Mouse (Mus musculus): ENCODE data around the gene Erfe. TPM values are rescaled to one million over a fixed set of nuclear protein-coding genes. Genes with fewer than 3 reads are reported as not detected.

Erfe gene
- total RNA-seq (2023), result not detected

DNA sequence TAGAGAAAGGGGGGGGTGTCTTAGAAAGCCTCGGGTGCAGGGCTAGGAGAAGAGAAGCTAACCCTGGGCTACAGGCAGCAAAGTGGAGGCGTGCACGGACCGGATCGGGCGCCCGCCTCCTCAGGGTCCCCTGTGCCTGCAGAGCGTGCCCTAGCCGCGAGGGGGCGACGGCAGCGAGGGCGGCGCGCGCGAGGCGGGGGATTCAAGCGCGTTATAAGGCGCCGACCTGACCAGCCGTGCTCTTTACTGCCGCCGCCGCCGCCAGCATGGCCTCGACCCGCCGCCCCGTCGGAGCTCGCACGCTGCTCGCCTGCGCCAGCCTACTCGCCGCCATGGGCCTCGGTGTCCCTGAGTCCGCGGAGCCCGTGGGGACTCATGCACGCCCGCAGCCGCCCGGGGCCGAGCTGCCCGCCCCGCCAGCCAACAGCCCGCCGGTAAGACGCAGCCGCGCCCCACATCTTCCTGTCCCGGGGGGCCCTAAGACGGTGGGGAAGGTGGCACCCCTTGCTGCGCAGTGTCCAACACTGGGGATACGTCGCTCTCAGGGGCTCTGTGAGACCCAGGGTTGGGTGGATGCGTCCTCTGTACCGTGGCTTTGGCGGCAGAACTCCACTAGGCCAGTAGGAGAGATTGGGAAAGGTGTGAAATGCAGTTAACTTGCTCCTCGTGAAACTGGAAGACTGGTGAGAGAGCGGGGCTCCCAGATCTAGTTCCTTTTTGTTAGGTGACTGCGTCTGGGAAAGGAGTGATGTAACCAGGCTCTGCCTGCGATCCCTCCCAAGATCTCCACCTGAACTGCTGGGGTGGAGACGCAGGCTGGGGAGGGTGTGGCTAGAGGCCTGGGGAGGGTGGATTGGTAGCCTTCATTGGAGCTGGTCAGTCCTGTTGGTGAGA, at the start of gene Erfe:
Gene Erfe, plus strand, starts transcription at position 216 of the 894 bp plus-strand sequence.

DNA sequence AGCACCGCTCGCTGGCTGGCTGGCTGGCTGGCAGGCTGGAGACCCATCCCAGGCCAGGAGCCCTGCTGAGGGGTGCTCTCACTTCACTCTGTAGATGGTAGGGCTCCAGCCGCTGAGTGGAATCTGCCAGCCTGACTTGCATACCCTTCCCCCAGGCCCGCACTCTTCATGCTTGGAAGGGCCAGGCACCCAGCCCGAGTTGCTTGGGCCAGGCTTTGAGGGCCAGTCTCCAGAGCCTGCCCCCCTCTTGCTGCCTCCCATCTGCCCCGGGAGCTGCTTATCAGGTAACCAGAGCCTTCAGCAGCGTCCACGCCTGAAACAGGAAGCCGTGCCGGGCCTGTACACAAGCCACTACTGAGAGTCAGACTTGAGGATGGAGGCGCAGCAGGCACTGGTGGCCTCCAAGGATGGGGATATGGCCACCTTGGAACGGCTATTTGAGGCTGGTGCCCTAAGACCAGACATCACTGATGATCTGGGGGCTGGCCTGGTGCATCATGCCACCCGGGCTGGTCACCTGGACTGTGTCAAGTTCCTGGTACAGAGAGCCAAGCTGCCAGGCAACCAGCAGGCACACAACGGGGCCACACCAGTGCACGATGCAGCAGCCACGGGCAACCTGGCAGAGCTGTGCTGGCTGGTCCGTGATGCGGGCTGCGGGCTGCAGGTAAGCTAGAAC, 44.3 kb upstream of the Erfe start, which contains the start of gene Espnl:
Gene Espnl, plus strand, starts transcription at position 316 of the 679 bp plus-strand sequence.

DNA sequence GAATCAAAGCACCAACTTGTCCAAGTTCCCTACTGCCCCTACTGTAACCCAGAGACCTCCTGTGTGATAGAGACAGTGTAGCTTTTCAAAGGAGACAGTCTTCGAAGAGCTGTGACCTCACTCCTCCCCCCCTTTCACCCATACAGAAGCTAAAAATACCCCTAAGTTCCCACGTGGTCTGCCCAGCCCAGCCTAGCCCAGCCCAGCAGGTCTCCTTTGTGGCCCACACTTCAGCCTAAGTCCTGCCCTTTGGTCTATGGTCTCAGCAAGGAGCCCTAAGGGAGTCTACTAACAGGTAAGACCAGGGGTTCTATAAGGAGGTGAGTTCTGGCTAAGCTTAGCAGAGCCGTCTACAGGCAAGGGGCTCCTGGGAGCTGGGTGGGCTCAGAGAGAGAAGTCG, 15.4 kb upstream of the Erfe start, which contains the start of gene Klhl30:
Gene Klhl30, plus strand, starts transcription at position 176 of the 400 bp plus-strand sequence.

DNA sequence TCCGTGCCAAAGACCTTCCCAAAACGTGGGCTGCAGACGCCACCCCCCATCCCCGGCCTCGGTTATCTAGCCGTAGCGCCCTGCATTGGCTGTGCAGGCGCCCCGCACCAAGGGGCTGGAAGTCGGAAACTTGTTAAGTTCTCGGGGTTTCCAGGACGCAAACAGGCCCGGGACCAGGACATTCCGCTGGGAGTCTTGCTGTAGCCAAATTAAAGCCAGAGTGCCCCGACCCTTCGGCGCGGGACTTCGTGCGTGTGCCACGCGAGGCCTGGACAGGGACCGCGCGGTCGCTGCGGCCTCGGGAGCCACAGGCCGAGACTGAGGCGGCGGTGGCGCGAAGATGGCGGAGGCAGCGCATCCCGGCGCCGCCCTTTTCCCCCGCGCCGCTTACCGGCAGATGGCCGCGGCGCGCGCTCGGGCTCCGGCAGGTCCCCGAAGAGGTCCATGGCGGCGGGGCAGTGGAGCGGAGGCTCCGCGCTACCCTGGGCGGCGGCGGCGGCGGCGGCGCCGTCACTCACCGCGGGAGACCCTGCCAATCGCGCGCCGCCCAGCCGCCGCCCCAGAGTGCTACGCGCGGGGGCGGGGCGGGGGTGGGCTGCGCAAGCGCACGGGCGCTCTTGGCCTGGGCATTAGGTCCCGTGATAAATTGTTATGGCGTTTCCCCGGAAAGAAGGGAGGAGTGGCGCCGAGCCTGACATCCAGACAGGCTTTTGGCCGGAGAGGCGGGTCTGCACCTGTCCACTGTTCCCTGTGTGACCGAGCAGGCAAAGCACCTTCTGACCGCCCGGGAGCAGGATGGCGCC, 32.2 kb downstream of the Erfe start, which contains the start of gene Ilkap:
Gene Ilkap, minus strand, starts transcription at position 556 of the 803 bp plus-strand sequence.

DNA sequence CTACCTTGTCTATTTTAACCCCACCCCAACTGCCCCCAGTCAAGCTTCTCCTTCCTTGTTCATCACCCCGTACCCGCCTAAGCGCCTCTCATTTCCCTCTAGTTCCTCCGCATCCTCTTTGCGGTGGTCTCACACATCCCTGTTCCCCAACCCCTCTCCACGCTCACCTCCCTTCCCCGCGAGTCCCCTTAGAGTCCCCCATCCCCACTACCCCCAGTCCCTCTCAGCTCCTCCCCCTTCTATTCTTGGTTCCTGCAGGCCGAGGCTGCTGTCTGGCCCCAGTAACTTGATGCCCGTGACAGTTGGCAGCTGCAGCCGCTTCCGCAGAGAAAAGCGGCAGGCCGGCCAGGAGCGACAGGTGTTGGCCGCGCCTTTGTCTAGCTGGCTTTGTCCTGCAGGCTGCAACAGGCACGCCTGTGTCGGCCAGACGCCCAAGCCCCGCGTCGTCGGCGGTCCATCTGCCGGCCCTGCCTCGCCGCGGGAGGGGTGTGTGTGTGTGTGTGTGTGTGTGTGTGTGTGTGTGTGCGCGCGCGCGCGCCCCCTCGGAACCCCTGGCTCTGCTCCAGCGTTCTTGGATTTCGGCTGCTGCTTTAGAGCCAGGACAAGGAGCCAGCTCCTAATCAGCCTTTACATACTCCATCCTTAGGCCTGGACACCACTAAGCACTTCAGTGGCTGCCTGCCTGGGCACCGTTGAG, 47.8 kb downstream of the Erfe start, which contains the start of gene Hes6:
Gene Hes6, minus strand, starts transcription at position 141 of the 697 bp plus-strand sequence.

Other genes with a start within 250 kb of the Erfe start
- gene Rbm44, start 221.3 kb upstream of the Erfe start, total RNA-seq (2023), result 1 to 10 TPM; 3.1 to 3.2 TPM
- 10 to 100 TPM; 24.1 to 29.0 TPM for gene Ramp1, start 186.6 kb upstream of the Erfe start, total RNA-seq (2023)
- gene Ube2f, start 116.1 kb upstream of the Erfe start, total RNA-seq (2023), result 10 to 100 TPM; 59.3 to 62.2 TPM
- gene Scly, start 68.1 kb upstream of the Erfe start, total RNA-seq (2023), result 10 to 100 TPM; 25.1 to 25.7 TPM
- under 1 TPM; 0.23 to 0.27 TPM for gene Espnl, start 44.4 kb upstream of the Erfe start, total RNA-seq (2023)
- gene Klhl30, start 15.4 kb upstream of the Erfe start, total RNA-seq (2023), result not detected
- 100 to 1,000 TPM; 121 to 128 TPM for gene Ilkap, start 32.4 kb downstream of the Erfe start, total RNA-seq (2023)
- gene Hes6, start 47.6 kb downstream of the Erfe start, total RNA-seq (2023), result 10 to 100 TPM; 34.4 to 37.5 TPM
- gene Per2, start 92.9 kb downstream of the Erfe start, total RNA-seq (2023), result 10 to 100 TPM in 1 of 2 experiments, 1 to 10 TPM in 1; 8.0 to 13.3 TPM
- 1 to 10 TPM; 6.8 to 9.5 TPM for gene Traf3ip1, start 128.2 kb downstream of the Erfe start, total RNA-seq (2023)
- gene Asb1, start 174.1 kb downstream of the Erfe start, total RNA-seq (2023), result 10 to 100 TPM in 1 of 2 experiments, 1 to 10 TPM in 1; 8.8 to 10.3 TPM